Mouse (Mus musculus) kidney, postnatal 10 days (tissue): ENCODE results near the gene Usp25.

Experiments
- DNase-seq: peaks from one replicate; pipeline ENCODE4 v3.0.0; 2021; ENCODE audit warnings: mixed read lengths

Gene Usp25

DNA sequence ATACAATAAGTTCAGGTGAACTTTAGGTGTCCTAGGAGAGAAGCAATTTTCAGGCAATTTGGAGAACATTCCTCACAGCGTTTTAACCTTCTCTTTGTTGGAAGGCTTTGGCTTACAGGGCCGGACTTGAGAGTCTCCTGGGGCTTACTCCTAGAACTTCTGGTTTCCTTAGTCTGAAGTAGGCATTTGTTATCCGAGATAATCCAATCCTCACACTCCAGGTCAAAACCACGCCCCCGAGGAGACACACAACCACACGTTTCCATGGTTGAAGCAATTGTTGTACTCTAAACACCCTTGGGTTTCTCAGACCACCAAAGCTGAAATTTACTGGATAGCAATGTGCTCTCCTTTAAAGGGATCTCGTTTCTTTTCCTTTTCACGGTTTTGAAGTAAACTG, 136.8 kb downstream of the Usp25 start:
- no peak for DNase-seq

- DNase-seq, result no peak
These were observed 137.4 kb downstream of the Usp25 start for GRCm38 (mm10) chr16:77150884-77151283.

- no peak for DNase-seq
These were observed 138.8 kb downstream of the Usp25 start for GRCm38 (mm10) chr16:77152288-77152687.

GRCm38 (mm10) chr16:77153216-77153715, 139.8 kb downstream of the Usp25 start:
- DNase-seq, result no peak

GRCm38 (mm10) chr16:77153815-77154214, 140.3 kb downstream of the Usp25 start:
- DNase-seq, result no peak

DNA sequence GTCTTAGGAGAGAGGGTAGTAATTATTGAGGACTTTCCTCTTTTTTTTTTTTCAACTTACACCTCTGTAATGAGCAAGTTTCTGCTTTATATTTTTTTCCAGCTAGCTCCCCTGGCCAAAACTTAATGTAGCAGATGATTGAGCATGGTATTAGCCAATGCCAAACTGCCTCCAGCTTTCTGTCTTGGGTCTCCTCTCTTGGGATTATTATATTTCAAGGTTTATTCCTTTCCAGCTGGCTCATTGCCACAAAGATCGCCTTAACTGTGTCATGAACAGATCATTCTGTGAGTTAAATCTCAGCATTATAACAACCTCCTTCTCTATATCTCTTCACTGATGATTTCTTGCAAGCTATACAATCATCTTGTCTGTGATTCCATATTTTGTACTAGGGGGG, 141.3 kb downstream of the Usp25 start:
- no peak for DNase-seq
